Mouse (Mus musculus): ENCODE measurements at regions not wholly inside any gene's neighbourhood (a gene's known extent, or its start where the extent isn't known, plus 50 kb on each side); places are given as distances from the start of the nearest gene placed in this dataset.

GRCm38 (mm10) chr7:70646801-70647200 is 280.3 kb upstream of the Nr2f2 start:
- Histone ChIP-seq H3K27ac (no peak overlapping the region), H3K4me3 (no peak overlapping the region)
- TF ChIP-seq CTCF (IDR thresholded peaks at IDR 0.05) = no peak
- intact Hi-C loops (cut with DNase I) = no loop called here
- no peak for DNase-seq

GRCm38 (mm10) chr7:70643694-70644301 is 277.3 kb upstream of the Nr2f2 start:
- intact Hi-C loops (cut with DNase I) = loop anchor here (5.0 kb wide), 1 partner anchor 281 kb away; no protein-coding TSS in a partner anchor
- Histone ChIP-seq H3K27ac (peak overlapping the region; percentile 59), H3K4me3 (no peak overlapping the region)
- DNase-seq = peak; percentile 64
- no peak for TF ChIP-seq CTCF (IDR thresholded peaks at IDR 0.05)

- H3K27ac ChIP-seq = no peak overlapping the region
- TF ChIP-seq CTCF (IDR thresholded peaks at IDR 0.05) = no peak
- no peak overlapping the region for H3K4me3 ChIP-seq
- intact Hi-C loops (cut with DNase I) = loop anchor here (5.0 kb wide), 1 partner anchor 281 kb away; no protein-coding TSS in a partner anchor
- DNase-seq = no peak
These were observed 276.5 kb upstream of the Nr2f2 start for GRCm38 (mm10) chr7:70643055-70643454.

- no peak for DNase-seq
- Histone ChIP-seq H3K27ac (no peak overlapping the region), H3K4me3 (no peak overlapping the region)
- intact Hi-C loops (cut with DNase I) = loop anchor here (5.0 kb wide), 1 partner anchor 279 kb away; no protein-coding TSS in a partner anchor
- TF ChIP-seq CTCF (IDR thresholded peaks at IDR 0.05) = no peak
These were observed 274.7 kb upstream of the Nr2f2 start for GRCm38 (mm10) chr7:70641217-70641616.

- Histone ChIP-seq H3K4me3 (no peak overlapping the region), H3K27ac (no peak overlapping the region)
- intact Hi-C loops (cut with DNase I) = loop anchor here (5.0 kb wide), 1 partner anchor 278 kb away; no protein-coding TSS in a partner anchor
- no peak for TF ChIP-seq CTCF (IDR thresholded peaks at IDR 0.05)
- no peak for DNase-seq
These were observed 274.0 kb upstream of the Nr2f2 start for GRCm38 (mm10) chr7:70640574-70640973.

GRCm38 (mm10) chr7:70638161-70638560 is 271.6 kb upstream of the Nr2f2 start:
- intact Hi-C loops (cut with DNase I) = no loop called here
- Histone ChIP-seq H3K4me3 (no peak overlapping the region), H3K27ac (no peak overlapping the region)
- no peak for TF ChIP-seq CTCF (IDR thresholded peaks at IDR 0.05)
- DNase-seq = no peak

- H3K27ac ChIP-seq = 0 out of 2 replicates have a peak overlapping the region, but pooled peaks have one; percentile 31
- peak overlapping the region; percentile 45 for H3K4me3 ChIP-seq
- intact Hi-C loops (cut with DNase I) = no loop called here
- DNase-seq = peak; percentile 33
- TF ChIP-seq CTCF (IDR thresholded peaks at IDR 0.05) = no peak
These were observed 267.5 kb upstream of the Nr2f2 start for GRCm38 (mm10) chr7:70634016-70634415.

- TF ChIP-seq CTCF (IDR thresholded peaks at IDR 0.05) = no peak
- H3K27ac ChIP-seq = 0 out of 2 replicates have a peak overlapping the region, but pooled peaks have one; percentile 31
- DNase-seq = no peak
- intact Hi-C loops (cut with DNase I) = no loop called here
- peak overlapping the region; percentile 45 for H3K4me3 ChIP-seq
These were observed 267.0 kb upstream of the Nr2f2 start for GRCm38 (mm10) chr7:70633577-70633976.

GRCm38 (mm10) chr7:70625643-70626231 is 259.2 kb upstream of the Nr2f2 start:
- H3K4me3 ChIP-seq = peak overlapping the region; percentile 63
- DNase-seq = no peak
- H3K27ac ChIP-seq = peak overlapping the region; percentile 86
- intact Hi-C loops (cut with DNase I) = loop anchor here (10.0 kb wide), 1 partner anchor 111 kb away; no protein-coding TSS in a partner anchor
- no peak for TF ChIP-seq CTCF (IDR thresholded peaks at IDR 0.05)

- DNase-seq = peak; percentile 80
- TF ChIP-seq CTCF (IDR thresholded peaks at IDR 0.05) = no peak
These were observed 258.4 kb upstream of the Nr2f2 start for GRCm38 (mm10) chr7:70624727-70625642.

GRCm38 (mm10) chr7:70624031-70624726 is 257.6 kb upstream of the Nr2f2 start:
- Histone ChIP-seq H3K4me3 (peak overlapping the region; percentile 63), H3K27ac (peak overlapping the region; percentile 86)
- no peak for TF ChIP-seq CTCF (IDR thresholded peaks at IDR 0.05)
- intact Hi-C loops (cut with DNase I) = loop anchor here (10.0 kb wide), 1 partner anchor 109 kb away; no protein-coding TSS in a partner anchor
- DNase-seq = peak; percentile 79

More at GRCm38 (mm10) chr7:70624727-70625642, 258.4 kb upstream of the Nr2f2 start:
- intact Hi-C loops (cut with DNase I) = loop anchor here (10.0 kb wide), 1 partner anchor 110 kb away; no protein-coding TSS in a partner anchor
- Histone ChIP-seq H3K4me3 (peak overlapping the region; percentile 63), H3K27ac (peak overlapping the region; percentile 86)

- intact Hi-C loops (cut with DNase I) = no loop called here
- no peak for TF ChIP-seq CTCF (IDR thresholded peaks at IDR 0.05)
- no peak overlapping the region for H3K27ac ChIP-seq
- no peak overlapping the region for H3K4me3 ChIP-seq
- no peak for DNase-seq
These were observed 252.9 kb upstream of the Nr2f2 start for GRCm38 (mm10) chr7:70619400-70619799.
